Mouse (Mus musculus) midbrain, embryonic 15.5 days (tissue): ENCODE data around the gene Rims1. TPM values are rescaled to one million over a fixed set of nuclear protein-coding genes. Genes with fewer than 3 reads are reported as not detected.

Source experiments
- ATAC-seq: fragments of 200-750 bp; cut with Nextera tagmentation; replicated peaks from 2 replicates; pipeline ENCODE4 v1.8.0; 2017; ENCODE audit warnings: moderate TSS enrichment
- H3K27ac ChIP-seq: fragments of 300-500 bp; sonication (generic); 2 replicates; pipeline ENCODE4 v1.5.1; 2015; ENCODE audit warnings: mild to moderate bottlenecking, inconsistent platforms
- H3K27me3 ChIP-seq: fragments of 300-500 bp; sonication (generic); replicated peaks from 2 replicates; pipeline ENCODE4 v1.6.1; 2015; ENCODE audit warnings: inconsistent platforms
- H3K36me3 ChIP-seq: fragments of 300-500 bp; sonication (generic); replicated peaks from 2 replicates; pipeline ENCODE4 v1.6.1; 2015; ENCODE audit warnings: inconsistent platforms
- H3K4me1 ChIP-seq: fragments of 300-500 bp; sonication (generic); 2 replicates; pipeline ENCODE4 v1.6.1; 2015; ENCODE audit warnings: inconsistent platforms
- H3K4me2 ChIP-seq: fragments of 300-500 bp; sonication (generic); 2 replicates; pipeline ENCODE4 v1.6.1; 2015; ENCODE audit warnings: inconsistent platforms, mild to moderate bottlenecking, moderate library complexity
- H3K4me3 ChIP-seq: fragments of 300-500 bp; sonication (generic); 2 replicates; pipeline ENCODE4 v1.5.1; 2015; ENCODE audit warnings: mild to moderate bottlenecking, inconsistent platforms
- H3K9ac ChIP-seq: fragments of 300-500 bp; sonication (generic); 2 replicates; pipeline ENCODE4 v1.6.1; 2015; ENCODE audit warnings: mild to moderate bottlenecking, inconsistent platforms
- H3K9me3 ChIP-seq: fragments of 300-500 bp; sonication (generic); 2 replicates; pipeline ENCODE4 v1.6.1; 2016; ENCODE audit warnings: inconsistent platforms
- WGBS: fragments of 180-500 bp; shearing (Covaris S2); methylation state at CpG from one replicate; pipeline ENCODE4 v1.1.7; 2015; ENCODE audit warnings: mixed read lengths; 5-methylcytosine and 5-hydroxymethylcytosine counted together
- polyA plus RNA-seq: library from polyadenylated mRNA; unstranded; fragments of >200 nt; fragmentation: Nextera tagmentation; extraction: Ambion mirVana; gene quantifications from 2 replicates; pipeline ENCODE4 v1.2.1, GENCODE M21; 2015

The Rims1 gene
- polyA plus RNA-seq, 1 experiment from 2014 or later: 20.1 TPM

DNA sequence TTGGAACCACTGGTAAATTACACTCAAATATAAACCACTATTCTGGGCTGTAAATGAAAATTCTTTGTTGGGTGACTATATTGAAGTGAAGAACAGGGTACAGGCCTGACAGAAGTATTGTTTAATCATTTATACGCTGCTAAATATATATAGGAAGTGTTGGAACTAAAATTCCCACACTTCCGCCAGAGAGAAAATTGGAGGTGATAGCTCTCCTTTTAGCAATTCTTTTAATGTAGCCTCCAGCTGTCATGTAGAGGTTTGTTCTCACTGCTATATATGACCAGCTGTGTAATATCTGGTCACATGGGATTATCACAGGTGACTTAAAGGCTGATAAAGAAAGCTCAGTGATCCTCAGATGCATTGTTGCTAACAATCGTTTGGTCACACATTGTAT, 144.0 kb downstream of the Rims1 start:
- no peak overlapping the region for H3K9ac ChIP-seq
- no peaks in the 10 kb centered on the region for H3K9me3 ChIP-seq
- no peak for ATAC-seq
- H3K4me2 ChIP-seq: no peak overlapping the region
- 83% methylated on average over 3 of the region's 3 CpGs for WGBS
- H3K27ac ChIP-seq: no peak overlapping the region
- H3K27me3 ChIP-seq: no peaks in the 10 kb centered on the region
- H3K36me3 ChIP-seq: no peaks in the 10 kb centered on the region
- H3K4me3 ChIP-seq: no peak overlapping the region
- no peaks in the 10 kb centered on the region for H3K4me1 ChIP-seq

DNA sequence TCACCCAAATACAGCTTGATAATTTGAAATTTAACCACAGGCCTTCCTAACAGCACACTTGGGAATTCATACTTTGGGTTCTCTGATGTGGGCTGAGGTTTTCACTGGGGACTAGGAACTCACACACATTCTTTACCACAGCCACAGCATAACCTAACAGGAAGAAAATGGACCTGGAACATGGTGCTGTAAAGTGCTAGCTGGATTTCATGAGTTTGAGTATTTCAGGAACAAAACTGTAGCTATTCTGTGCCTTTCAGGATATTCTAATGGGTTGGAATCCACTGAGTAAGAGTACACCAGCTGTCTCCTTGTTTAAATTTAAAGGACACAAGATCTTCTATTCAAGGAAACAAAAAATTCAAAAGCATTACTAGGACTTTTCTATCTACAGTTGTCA, 149.8 kb downstream of the Rims1 start:
- H3K4me2 ChIP-seq: no peak overlapping the region
- no peaks in the 10 kb centered on the region for H3K27me3 ChIP-seq
- no peaks in the 10 kb centered on the region for H3K9me3 ChIP-seq
- no peaks in the 10 kb centered on the region for H3K36me3 ChIP-seq
- H3K27ac ChIP-seq: no peak overlapping the region
- H3K9ac ChIP-seq: no peak overlapping the region
- H3K4me3 ChIP-seq: no peak overlapping the region
- no peak for ATAC-seq
- H3K4me1 ChIP-seq: no peaks in the 10 kb centered on the region

DNA sequence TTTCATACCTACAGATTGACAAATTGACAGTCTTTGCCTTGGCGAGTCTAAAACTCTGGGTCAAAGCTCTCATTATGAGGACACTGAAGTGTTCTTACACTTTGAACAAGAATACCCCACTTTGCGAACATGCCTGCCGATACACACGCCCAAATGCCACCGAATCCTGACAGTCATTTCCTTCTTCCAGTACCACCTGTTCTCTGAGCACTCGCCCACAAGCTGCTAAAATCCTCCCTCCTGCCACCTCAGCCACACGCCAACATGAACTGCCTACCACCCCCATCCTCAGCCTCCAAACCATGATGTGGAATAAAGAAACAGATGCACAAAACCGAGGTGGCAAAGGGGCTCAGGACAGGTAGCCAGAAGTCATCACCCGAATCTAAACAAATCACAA, 150.9 kb downstream of the Rims1 start:
- Histone ChIP-seq H3K36me3 (no peaks in the 10 kb centered on the region), H3K4me1 (no peaks in the 10 kb centered on the region), H3K9ac (no peak overlapping the region), H3K9me3 (no peaks in the 10 kb centered on the region), H3K27ac (no peak overlapping the region), H3K4me3 (no peak overlapping the region), H3K27me3 (no peaks in the 10 kb centered on the region), H3K4me2 (no peak overlapping the region)
- 89% methylated on average over 9 of the region's 9 CpGs for WGBS
- ATAC-seq: no peak

DNA sequence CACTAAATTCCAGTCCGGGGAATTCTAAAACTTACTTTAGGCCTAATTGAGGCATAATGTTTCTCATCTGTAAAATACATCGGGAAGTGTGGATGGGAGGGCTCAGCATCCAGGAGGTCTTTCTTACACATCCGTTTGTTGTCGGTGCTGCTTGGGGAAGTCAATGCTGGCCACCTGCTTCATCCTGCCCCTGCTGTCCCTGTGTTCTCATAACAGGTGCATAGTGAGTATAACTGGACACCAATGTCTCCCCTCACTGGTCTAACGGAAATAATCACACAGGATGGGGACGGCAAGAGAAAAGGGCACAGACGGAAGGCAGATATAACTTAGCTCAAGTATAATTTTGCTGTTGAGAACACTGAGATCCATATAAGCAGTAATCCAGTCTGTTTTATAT, 155.2 kb downstream of the Rims1 start:
- H3K27me3 ChIP-seq: no peaks in the 10 kb centered on the region
- no peak overlapping the region for H3K4me2 ChIP-seq
- no peak for ATAC-seq
- no peaks in the 10 kb centered on the region for H3K4me1 ChIP-seq
- H3K36me3 ChIP-seq: no peaks in the 10 kb centered on the region
- no peak overlapping the region for H3K27ac ChIP-seq
- no peak overlapping the region for H3K9ac ChIP-seq
- H3K4me3 ChIP-seq: no peak overlapping the region
- H3K9me3 ChIP-seq: no peaks in the 10 kb centered on the region
- 75% methylated on average over 7 of the region's 7 CpGs for WGBS

DNA sequence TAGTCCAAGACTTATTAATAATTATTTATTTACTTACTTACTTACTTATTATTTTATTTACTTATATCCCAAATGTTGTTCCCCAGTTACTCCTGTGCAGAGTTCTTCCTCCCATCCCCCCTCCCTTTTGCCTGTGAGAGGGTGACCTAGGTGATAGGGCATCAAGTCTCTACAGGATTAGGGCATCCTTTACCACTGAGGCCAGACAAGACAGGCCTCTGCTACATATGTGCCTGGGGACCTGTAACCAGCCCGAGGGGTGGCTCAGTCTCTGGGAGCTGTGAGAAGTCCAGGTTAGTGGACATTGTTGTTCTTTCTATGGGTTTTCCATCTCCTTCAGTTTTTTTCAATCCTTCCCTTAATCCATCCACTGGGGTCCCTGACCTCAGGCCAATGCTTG, 156.4 kb downstream of the Rims1 start:
- no peak overlapping the region for H3K9ac ChIP-seq
- H3K27me3 ChIP-seq: no peaks in the 10 kb centered on the region
- no peak overlapping the region for H3K27ac ChIP-seq
- no peaks in the 10 kb centered on the region for H3K36me3 ChIP-seq
- 56% methylated on average over 1 of the region's 1 CpGs for WGBS
- H3K4me1 ChIP-seq: no peaks in the 10 kb centered on the region
- no peak overlapping the region for H3K4me2 ChIP-seq
- ATAC-seq: 0 out of 2 replicates have a peak, but pooled peaks have one; percentile 46
- H3K9me3 ChIP-seq: no peaks in the 10 kb centered on the region
- no peak overlapping the region for H3K4me3 ChIP-seq

DNA sequence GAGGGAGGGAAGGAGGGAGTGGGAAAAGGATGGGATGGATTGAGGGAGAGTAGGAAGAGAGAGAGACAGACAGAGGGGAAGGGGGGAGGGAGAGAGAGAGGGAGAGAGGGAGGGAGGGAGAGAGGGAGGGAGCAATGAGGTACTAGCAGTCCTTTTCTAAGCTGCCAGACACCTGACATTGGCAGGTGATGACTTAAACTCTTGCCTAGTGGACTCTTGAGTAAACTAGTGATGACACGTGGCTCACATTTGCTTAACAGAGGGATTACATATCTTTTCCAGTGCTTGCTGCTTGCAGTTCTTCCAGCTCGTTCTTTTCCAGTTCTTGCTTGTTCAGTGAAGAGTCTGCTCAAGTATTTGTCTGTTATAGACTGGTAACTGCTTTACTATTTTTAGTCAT, 160.5 kb downstream of the Rims1 start:
- Histone ChIP-seq H3K4me2 (no peak overlapping the region), H3K27ac (no peak overlapping the region), H3K9me3 (no peaks in the 10 kb centered on the region), H3K9ac (no peak overlapping the region), H3K27me3 (no peaks in the 10 kb centered on the region), H3K4me1 (0 out of 2 replicates have a peak, but pooled peaks cover 3% of the 10 kb centered on the region), H3K36me3 (no peaks in the 10 kb centered on the region), H3K4me3 (no peak overlapping the region)
- 23% methylated on average over 2 of the region's 2 CpGs for WGBS
- ATAC-seq: no peak

DNA sequence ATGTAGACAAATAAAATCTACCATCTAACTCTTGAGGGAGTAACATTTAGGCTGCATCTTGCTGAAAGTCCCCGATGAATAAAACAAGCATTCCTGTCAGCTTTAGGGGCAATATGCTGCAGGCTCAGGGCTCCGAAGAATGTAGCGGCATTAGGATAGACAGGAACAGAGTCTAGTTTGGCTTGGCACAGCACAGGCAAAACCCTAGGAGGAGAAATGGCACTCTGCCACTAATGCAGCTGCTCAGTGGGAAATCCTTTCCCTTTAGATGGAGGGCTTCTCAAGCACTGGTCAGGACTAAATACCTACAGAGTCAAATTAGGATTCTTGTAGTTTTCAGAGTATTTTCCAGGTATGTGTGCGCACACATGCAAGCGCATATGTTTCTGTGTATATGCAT, 165.2 kb downstream of the Rims1 start:
- 86% methylated on average over 5 of the region's 5 CpGs for WGBS
- ATAC-seq: no peak
- no peak overlapping the region for H3K4me2 ChIP-seq
- H3K9me3 ChIP-seq: no peaks in the 10 kb centered on the region
- H3K27me3 ChIP-seq: no peaks in the 10 kb centered on the region
- no peak overlapping the region for H3K27ac ChIP-seq
- 0 out of 2 replicates have a peak, but pooled peaks cover 3% of the 10 kb centered on the region for H3K4me1 ChIP-seq
- H3K4me3 ChIP-seq: no peak overlapping the region
- H3K9ac ChIP-seq: no peak overlapping the region
- H3K36me3 ChIP-seq: no peaks in the 10 kb centered on the region

DNA sequence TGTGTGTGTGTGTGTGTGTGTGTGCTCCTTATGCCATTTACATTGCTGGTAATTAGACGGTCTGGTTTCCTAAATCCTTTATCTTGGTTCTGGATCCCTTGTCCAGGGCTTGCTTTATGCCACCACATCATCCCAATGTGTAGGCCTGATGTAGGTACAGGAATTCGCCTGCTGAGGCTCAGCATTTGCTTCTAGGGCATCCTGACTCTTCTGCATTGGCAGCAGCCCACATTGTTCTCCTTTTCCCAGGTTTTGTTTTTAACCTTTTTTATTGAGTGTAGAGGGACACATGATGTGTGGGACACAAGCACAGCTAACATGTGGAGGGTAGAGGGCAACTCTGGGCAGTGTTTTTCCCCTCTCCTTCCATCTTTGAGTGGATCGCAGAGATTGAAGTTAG, 166.1 kb downstream of the Rims1 start:
- Histone ChIP-seq H3K9me3 (no peaks in the 10 kb centered on the region), H3K27ac (no peak overlapping the region), H3K9ac (no peak overlapping the region), H3K27me3 (no peaks in the 10 kb centered on the region), H3K36me3 (no peaks in the 10 kb centered on the region), H3K4me2 (no peak overlapping the region), H3K4me1 (0 out of 2 replicates have a peak, but pooled peaks cover 3% of the 10 kb centered on the region), H3K4me3 (no peak overlapping the region)
- WGBS: 85% methylated on average over 3 of the region's 3 CpGs
- ATAC-seq: no peak

DNA sequence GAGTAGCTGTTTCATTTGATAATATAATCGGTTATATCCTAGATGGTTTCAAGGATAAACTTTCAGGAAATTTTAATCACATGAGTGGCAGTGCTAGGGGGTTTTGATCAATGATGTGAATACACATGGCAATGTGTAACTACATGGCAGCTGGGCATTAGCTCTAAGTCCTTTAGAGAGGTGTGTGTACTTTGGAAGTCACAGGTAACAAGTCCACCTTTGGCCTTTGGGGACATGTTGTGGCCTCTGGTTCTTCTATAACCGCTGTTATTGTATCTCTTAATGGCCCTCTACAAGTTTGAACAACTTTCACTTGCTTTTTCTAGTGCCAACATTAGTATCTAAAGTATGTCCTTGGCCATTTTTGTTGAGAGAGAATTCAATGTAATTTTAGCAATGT, 171.9 kb downstream of the Rims1 start:
- Histone ChIP-seq H3K36me3 (no peaks in the 10 kb centered on the region), H3K9ac (no peak overlapping the region), H3K27me3 (no peaks in the 10 kb centered on the region), H3K4me3 (no peak overlapping the region), H3K4me2 (no peak overlapping the region), H3K27ac (no peak overlapping the region), H3K4me1 (no peaks in the 10 kb centered on the region), H3K9me3 (no peaks in the 10 kb centered on the region)
- WGBS: 91% methylated on average over 2 of the region's 2 CpGs
- no peak for ATAC-seq

DNA sequence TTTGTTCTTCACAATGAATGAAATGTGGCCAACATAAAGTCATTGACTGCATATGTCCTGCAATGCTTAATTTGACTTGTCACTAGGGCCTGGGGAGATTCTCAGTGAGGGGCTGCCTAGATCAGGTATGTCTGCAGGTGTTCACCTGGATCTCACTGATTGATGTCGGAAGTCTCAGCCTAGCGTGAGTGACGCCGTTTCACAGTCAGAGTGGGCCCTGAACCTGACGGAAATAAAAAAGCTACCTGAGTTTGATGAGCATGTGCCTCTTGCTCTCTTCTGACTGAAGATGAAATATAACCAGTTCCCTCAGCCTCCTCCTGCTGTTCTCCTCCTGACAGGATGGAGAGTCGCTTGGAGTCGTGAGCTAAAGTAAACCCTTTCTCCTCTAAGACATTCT, 173.2 kb downstream of the Rims1 start:
- Histone ChIP-seq H3K27me3 (no peaks in the 10 kb centered on the region), H3K4me2 (no peak overlapping the region), H3K9ac (no peak overlapping the region), H3K27ac (no peak overlapping the region), H3K4me1 (no peaks in the 10 kb centered on the region), H3K36me3 (no peaks in the 10 kb centered on the region), H3K4me3 (no peak overlapping the region), H3K9me3 (no peaks in the 10 kb centered on the region)
- whole genome bisulfite sequencing: 78% methylated on average over 7 of the region's 7 CpGs
- no peak for ATAC-seq

DNA sequence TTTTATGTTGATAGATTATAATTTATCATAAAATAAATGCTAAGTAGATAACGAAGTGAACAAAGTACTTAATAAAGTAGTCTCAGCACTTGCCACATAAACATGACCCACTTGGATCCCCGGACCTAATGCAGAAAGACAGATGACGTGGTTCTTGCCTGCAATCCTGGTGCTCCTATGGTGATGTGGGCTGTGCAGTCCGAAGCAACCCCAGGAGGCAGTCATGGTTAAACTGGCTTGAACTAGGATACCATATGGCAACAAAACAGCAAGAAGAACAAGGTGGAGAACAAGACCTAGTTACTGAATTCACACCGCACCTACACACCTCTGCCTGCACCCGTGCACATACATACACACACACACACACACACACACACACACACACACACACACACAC, 173.8 kb downstream of the Rims1 start:
- WGBS: 79% methylated on average over 6 of the region's 6 CpGs

DNA sequence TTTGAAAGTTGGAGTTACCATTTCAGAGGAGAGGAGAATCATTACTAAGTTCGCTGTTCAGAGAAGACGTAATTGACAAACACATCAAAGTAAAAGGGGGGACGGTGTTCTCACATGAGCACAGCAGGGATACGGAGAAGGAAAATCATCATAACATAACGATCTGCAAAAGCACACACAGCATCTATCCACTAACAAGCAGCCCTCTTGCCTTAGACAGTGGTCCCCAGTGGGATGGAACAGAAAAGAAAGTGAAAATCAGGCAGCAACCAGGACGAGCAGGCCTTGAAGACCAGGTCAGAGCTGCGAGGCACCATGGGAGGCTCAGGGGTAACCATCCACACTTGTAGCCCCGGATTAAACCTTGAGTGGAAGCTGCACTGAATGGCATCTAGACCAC, 176.8 kb downstream of the Rims1 start:
- no peak overlapping the region for H3K27ac ChIP-seq
- no peaks in the 10 kb centered on the region for H3K9me3 ChIP-seq
- H3K27me3 ChIP-seq: no peaks in the 10 kb centered on the region
- no peak overlapping the region for H3K4me2 ChIP-seq
- 0 out of 2 replicates have a peak, but pooled peaks have one; percentile 34 for ATAC-seq
- 57% methylated on average over 8 of the region's 8 CpGs for WGBS
- no peak overlapping the region for H3K9ac ChIP-seq
- H3K36me3 ChIP-seq: no peaks in the 10 kb centered on the region
- H3K4me3 ChIP-seq: no peak overlapping the region
- H3K4me1 ChIP-seq: no peaks in the 10 kb centered on the region

More for the DNA sequence above, 173.8 kb downstream of the Rims1 start:
- H3K27me3 ChIP-seq: no peaks in the 10 kb centered on the region
- H3K4me1 ChIP-seq: no peaks in the 10 kb centered on the region
- H3K27ac ChIP-seq: no peak overlapping the region
- H3K9ac ChIP-seq: no peak overlapping the region
- H3K4me3 ChIP-seq: no peak overlapping the region
- no peak overlapping the region for H3K4me2 ChIP-seq
- no peaks in the 10 kb centered on the region for H3K36me3 ChIP-seq
- H3K9me3 ChIP-seq: no peaks in the 10 kb centered on the region
- ATAC-seq: no peak

DNA sequence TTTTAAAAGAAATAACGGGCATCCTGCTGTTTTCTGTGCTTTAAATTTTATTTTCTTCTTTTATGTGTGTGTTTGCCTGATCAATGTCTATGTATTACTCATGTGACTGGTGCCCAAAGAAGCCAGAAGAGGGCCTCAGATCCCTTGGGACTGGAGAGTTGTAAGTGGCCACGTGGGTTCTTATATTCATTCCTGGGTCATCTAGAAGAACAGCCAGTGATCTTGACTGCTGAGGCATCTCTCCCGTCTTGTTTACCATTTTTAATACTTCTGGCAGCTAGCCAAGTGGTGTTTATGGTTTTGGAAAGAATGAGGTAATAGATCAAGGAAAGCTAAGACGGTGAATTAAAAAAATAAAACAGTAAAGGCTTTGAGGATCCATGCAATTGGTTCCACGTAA, 178.8 kb downstream of the Rims1 start:
- H3K4me2 ChIP-seq: no peak overlapping the region
- 54% methylated on average over 5 of the region's 5 CpGs for WGBS
- ATAC-seq: no peak

DNA sequence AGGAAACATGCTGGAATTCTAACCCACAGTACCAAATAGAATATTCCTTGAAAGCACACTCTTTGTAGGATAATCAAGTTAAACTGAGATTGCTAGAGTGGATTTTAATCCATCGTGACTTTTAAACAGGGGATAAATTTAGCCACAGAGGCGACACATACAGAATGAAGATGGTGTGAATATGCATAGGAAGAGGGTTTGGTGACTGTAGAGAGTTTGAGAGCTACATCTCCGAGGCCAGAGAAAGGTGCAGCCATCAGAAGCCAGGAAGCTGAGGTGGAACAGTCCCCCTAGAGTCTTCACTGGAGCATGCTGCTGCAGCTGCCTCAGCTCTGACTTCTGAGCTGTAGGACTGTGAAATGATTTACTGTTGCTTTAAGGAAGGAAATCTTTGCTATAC, 179.5 kb downstream of the Rims1 start:
- H3K4me1 ChIP-seq: no peaks in the 10 kb centered on the region
- no peak overlapping the region for H3K27ac ChIP-seq
- H3K4me2 ChIP-seq: no peak overlapping the region
- ATAC-seq: no peak
- no peaks in the 10 kb centered on the region for H3K36me3 ChIP-seq
- H3K4me3 ChIP-seq: no peak overlapping the region
- no peaks in the 10 kb centered on the region for H3K27me3 ChIP-seq
- no peak overlapping the region for H3K9ac ChIP-seq
- WGBS: 66% methylated on average over 3 of the region's 3 CpGs
- H3K9me3 ChIP-seq: no peaks in the 10 kb centered on the region

More for the DNA sequence above, 178.8 kb downstream of the Rims1 start:
- Histone ChIP-seq H3K9me3 (no peaks in the 10 kb centered on the region), H3K27ac (no peak overlapping the region), H3K27me3 (no peaks in the 10 kb centered on the region), H3K9ac (no peak overlapping the region), H3K4me1 (no peaks in the 10 kb centered on the region), H3K36me3 (no peaks in the 10 kb centered on the region), H3K4me3 (no peak overlapping the region)
